Mouse (Mus musculus) embryonic fibroblast, embryonic 13.5 days (primary cell): Measurements from ENCODE around the gene Vmn2r90.

Experiments
- CTCF ChIP-seq: IDR thresholded peaks from 2 replicates; pipeline ENCODE4 v1.5.1; 2011; ENCODE audit warnings: mild to moderate bottlenecking, control low read depth, low read length, moderate library complexity, borderline replicate concordance; ENCODE audit not compliant: insufficient read depth
- POLR2A ChIP-seq: IDR thresholded peaks from 2 replicates; pipeline ENCODE4 v1.6.1; 2011; ENCODE audit warnings: low read depth, mild to moderate bottlenecking, control low read depth, low read length, moderate library complexity

DNA sequence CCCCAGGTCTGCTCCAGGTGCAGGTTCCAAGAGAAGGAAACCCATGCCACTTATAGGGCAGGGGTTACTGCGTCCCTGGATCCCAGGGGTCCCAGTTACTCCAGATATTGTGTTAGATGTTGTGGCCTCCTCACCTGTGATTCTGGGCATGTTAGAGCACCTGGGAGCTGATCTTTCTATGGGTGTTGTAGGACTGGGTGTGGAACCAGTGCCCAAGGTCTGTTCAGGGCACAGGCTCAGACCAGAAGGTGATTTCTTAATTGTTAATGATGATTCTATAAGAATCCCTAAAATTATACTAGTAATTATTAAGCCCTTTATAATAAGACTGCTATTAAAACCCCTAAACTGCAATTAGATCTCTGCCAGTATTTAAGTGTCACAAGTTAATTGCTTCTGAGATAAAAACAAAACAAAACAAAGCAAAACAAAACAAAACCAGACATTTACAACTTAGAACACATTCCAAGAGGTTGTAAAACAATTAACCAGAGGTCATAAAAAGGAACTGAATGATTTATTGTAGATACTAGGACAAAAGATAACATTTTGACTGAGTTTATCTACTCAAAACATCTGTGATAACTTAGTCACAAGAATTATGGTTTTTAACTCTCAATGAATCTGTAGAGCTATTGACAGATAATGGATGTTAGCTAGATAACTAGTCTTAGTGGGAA, 59.2 kb downstream of the Vmn2r90 start:
- TF ChIP-seq CTCF (no peak), POLR2A (no peak)
